Comparison of ENCODE assay signal across 25 mouse cellular contexts in genomic region chr3:65464769-65465168, GRCm38 (mm10).
DNase-seq lines count a peak whose midpoint lies in the region; ATAC-seq lines count a peak whose summit lies in the region.
"Had no signal": no experiment of that assay in that cellular context is flagged by ENCODE, and none has a peak within 500 bp of the region (broad histone marks: within the 10 kb centered on the region; RNA-seq: fewer than 3 reads in every experiment).

No protein-coding gene starts in this region.

- H3K36me3 ChIP-seq in lung, embryonic 16.5 days (ENCODE audit: control insufficient read depth, insufficient read depth, low read length) = no peaks in the 10 kb centered on the region
- H3K36me3 ChIP-seq: embryonic facial prominence, embryonic 12.5 days; embryonic facial prominence, embryonic 15.5 days; heart, embryonic 10.5 days; heart, embryonic 13.5 days had no signal

- WGBS in lung, embryonic 16.5 days = 38% methylated on average over 5 of the region's 5 CpGs

- no peaks in the 10 kb centered on the region for H3K9me3 ChIP-seq in lung, embryonic 16.5 days (ENCODE audit: control insufficient read depth, low read length)
- H3K9me3 ChIP-seq: embryonic facial prominence, embryonic 12.5 days; embryonic facial prominence, embryonic 15.5 days; heart, embryonic 10.5 days; heart, embryonic 13.5 days had no signal

- H3K9ac ChIP-seq in lung, embryonic 16.5 days (ENCODE audit: low read length) = no peak overlapping the region
- H3K9ac ChIP-seq: embryonic facial prominence, embryonic 12.5 days; embryonic facial prominence, embryonic 15.5 days; forebrain, postnatal 0 days; heart, embryonic 13.5 days; hindbrain, embryonic 14.5 days had no signal

- DNase-seq in embryo, embryonic 10 days (ENCODE audit: low spot score) = peak; percentile 15
- DNase-seq in embryo, embryonic 9.5 days (ENCODE audit: extremely low spot score) = no peak
- DNase-seq in lung, postnatal 36 days = no peak
- DNase-seq: adrenal gland, adult 8-10 months; adrenal gland, postnatal 25 days; cerebellum, adult 11-12 months; cerebellum, adult 8-10 months; cerebellum, postnatal 10 days; cerebellum, postnatal 36 days; forebrain, postnatal 0 days; gastrocnemius, postnatal 25 days; heart, adult 2 months; heart, postnatal 14 days; heart, postnatal 4 days had no signal

- 0 out of 2 replicates have a peak, but pooled peaks cover 2% of the 10 kb centered on the region for H3K4me1 ChIP-seq in lung, embryonic 16.5 days (replicated peaks; ENCODE audit: control insufficient read depth, insufficient read depth, low read length)
- H3K4me1 ChIP-seq: embryonic facial prominence, embryonic 12.5 days had no signal

- ATAC-seq in lung, embryonic 16.5 days (ENCODE audit: low read depth) = peak; percentile 56
- peak; percentile 37 for ATAC-seq in granulocyte monocyte progenitor cell, adult 5-6 weeks (replicated peaks; ENCODE audit: poor library complexity, severe bottlenecking)
- ATAC-seq in monocyte, adult 5-6 weeks (replicated peaks; ENCODE audit: insufficient number of reproducible peaks, low FRiP score, low TSS enrichment, poor library complexity, severe bottlenecking) = no peak
- ATAC-seq: activated CD4-positive, CD25-positive, alpha-beta regulatory T cell, adult 4 months; forebrain, embryonic 14.5 days; forebrain, postnatal 0 days; hindbrain, postnatal 0 days had no signal

- no peak overlapping the region for H3K4me3 ChIP-seq in lung, embryonic 16.5 days (ENCODE audit: low read length)
- H3K4me3 ChIP-seq: embryonic facial prominence, embryonic 12.5 days; embryonic facial prominence, embryonic 15.5 days; heart, adult 2 months; heart, embryonic 10.5 days; heart, embryonic 13.5 days had no signal

- no peak overlapping the region for H3K4me2 ChIP-seq in lung, embryonic 16.5 days (ENCODE audit: low read depth, low read length)
- H3K4me2 ChIP-seq: embryonic facial prominence, embryonic 12.5 days; embryonic facial prominence, embryonic 15.5 days; heart, embryonic 13.5 days; hindbrain, embryonic 14.5 days had no signal

- H3K27ac ChIP-seq in lung, embryonic 16.5 days (ENCODE audit: low read length) = no peak overlapping the region
- H3K27ac ChIP-seq: embryonic facial prominence, embryonic 12.5 days; embryonic facial prominence, embryonic 15.5 days; heart, adult 2 months; heart, embryonic 10.5 days; heart, embryonic 13.5 days; hindbrain, embryonic 14.5 days; hindbrain, postnatal 0 days had no signal

- H3K27me3 ChIP-seq in lung, embryonic 16.5 days (ENCODE audit: control insufficient read depth, insufficient read depth, low read depth, low read length) = no peaks in the 10 kb centered on the region
- H3K27me3 ChIP-seq: embryonic facial prominence, embryonic 12.5 days; embryonic facial prominence, embryonic 15.5 days; heart, embryonic 13.5 days had no signal
